Mouse (Mus musculus) liver, embryonic 14.5 days (tissue): Measurements from ENCODE around the gene Cavin2.

ENCODE experiments used
- CTCF ChIP-seq: IDR thresholded peaks from 2 replicates; pipeline ENCODE4 v1.5.1; 2016; ENCODE audit warnings: antibody characterized with exemption, low read depth, control low read depth
- EP300 ChIP-seq: IDR thresholded peaks from 2 replicates; pipeline ENCODE4 v1.6.1; 2016; ENCODE audit warnings: antibody characterized with exemption, low read depth

- no peak for TF ChIP-seq CTCF
- TF ChIP-seq EP300 = no peak
Measured at GRCm38 (mm10) chr1:51268225-51268624, 20.7 kb upstream of the Cavin2 start.
